Mouse (Mus musculus) embryo, embryonic 10.5 days (tissue): ENCODE data around the gene Taf1b.

Experiments
- DNase-seq: peaks from one replicate; pipeline ENCODE4 v3.0.0-alpha.2; 2015; ENCODE audit warnings: low spot score

The Taf1b gene

DNA sequence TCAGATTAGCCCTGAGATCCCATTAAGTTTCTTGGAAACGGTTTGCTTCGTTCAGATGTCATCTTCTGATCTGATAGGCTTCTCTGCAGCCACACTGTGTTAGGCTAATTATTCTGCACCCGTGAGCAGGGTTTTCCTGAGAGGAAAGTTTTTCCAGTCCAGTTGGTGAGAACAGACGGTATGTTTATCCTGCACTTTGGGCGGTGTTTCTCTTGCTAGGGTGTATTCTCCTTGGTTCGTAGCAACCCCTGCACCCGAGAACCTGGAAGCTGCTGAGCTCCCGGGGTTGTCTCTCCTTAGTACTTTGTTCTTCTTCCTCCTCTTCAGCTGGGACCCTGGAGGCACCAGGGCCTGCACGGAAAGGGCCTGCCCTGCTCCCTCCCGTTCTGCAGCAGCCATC is 108.0 kb downstream of the Taf1b start:
- DNase-seq, result no peak
